ENCODE assay signal across 8 mouse cellular contexts in genomic region chr3:109027515-109027987, GRCm38 (mm10). TPM values are rescaled to one million over a fixed set of nuclear protein-coding genes. Genes with fewer than 3 reads are reported as not detected.
DNase-seq lines count a peak whose midpoint lies in the region; ATAC-seq and TF ChIP-seq lines count a peak whose summit lies in the region.

Fam102b (minus strand) TSS chr3:109027607.

- peak; percentile 67 for TF ChIP-seq CTCF in bone marrow, adult 2 months (IDR thresholded peaks at IDR 0.05; ENCODE audit: control insufficient read depth, insufficient read depth, low read length)
- no peak; the same call in 1 of the 2 replicates for TF ChIP-seq CTCF in heart, adult 2 months (IDR thresholded peaks at IDR 0.05)
- peak; percentile 76 for TF ChIP-seq CTCF in midbrain, postnatal 0 days (IDR thresholded peaks at IDR 0.05)

- peak; percentile 94 for DNase-seq in A20 (ENCODE audit: low read depth, low spot score)
- DNase-seq in embryonic facial prominence, embryonic 14.5 days (ENCODE audit: low spot score), result peak; percentile 95
- peak; percentile 96 to 97 for DNase-seq in heart, adult 2 months
- DNase-seq in kidney, adult 8-10 months, result peak; percentile 76 to 82
- peak; percentile 84 for DNase-seq in midbrain, postnatal 0 days (ENCODE audit: low spot score)
- peak; percentile 85 to 91 for DNase-seq in spleen, postnatal 10 days (ENCODE audit: low spot score in 2 of 2)

- H3K36me3 ChIP-seq in embryonic facial prominence, embryonic 14.5 days (ENCODE audit: control insufficient read depth, insufficient read depth, low read length), result no peaks in the 10 kb centered on the region
- peaks cover 20% of the 10 kb centered on the region; the same call in 1 of the 2 replicates for H3K36me3 ChIP-seq in heart, adult 2 months (ENCODE audit: control insufficient read depth, insufficient read depth, low read length)
- no peaks in the 10 kb centered on the region for H3K36me3 ChIP-seq in limb, embryonic 15.5 days
- H3K36me3 ChIP-seq in midbrain, postnatal 0 days (ENCODE audit: insufficient read depth, low read length), result no peaks in the 10 kb centered on the region

- peak; percentile 81 for ATAC-seq in embryonic facial prominence, embryonic 14.5 days (ENCODE audit: low read depth)
- peak; percentile 66 for ATAC-seq in limb, embryonic 15.5 days (ENCODE audit: insufficient number of reproducible peaks, low FRiP score, low TSS enrichment, low read depth)
- ATAC-seq in midbrain, postnatal 0 days (ENCODE audit: low FRiP score), result peak; percentile 84

- intact Hi-C loops in heart, adult 2 months (cut with DNase I), result loop anchor here (5.0 to 10.0 kb wide), 4 partner anchors 50 to 317 kb away; partner anchors contain the start of genes Prpf38b, Slc25a24 and Vav3

- H3K4me1 ChIP-seq in bone marrow, adult 2 months (ENCODE audit: control insufficient read depth, insufficient read depth, low read length), result peaks cover 2% of the 10 kb centered on the region; the same call in 1 of the 2 replicates
- peaks cover 22% of the 10 kb centered on the region for H3K4me1 ChIP-seq in embryonic facial prominence, embryonic 14.5 days (ENCODE audit: control insufficient read depth, insufficient read depth, low read length)
- H3K4me1 ChIP-seq in heart, adult 2 months (ENCODE audit: control insufficient read depth, insufficient read depth, low read length), result peaks cover 11% of the 10 kb centered on the region
- peaks cover 44% of the 10 kb centered on the region for H3K4me1 ChIP-seq in limb, embryonic 15.5 days
- H3K4me1 ChIP-seq in midbrain, postnatal 0 days (ENCODE audit: insufficient read depth, low read length), result 0 out of 2 replicates have a peak, but pooled peaks cover 3% of the 10 kb centered on the region

- TF ChIP-seq POLR2A in bone marrow, adult 2 months (IDR thresholded peaks at IDR 0.05; ENCODE audit: borderline replicate concordance, control insufficient read depth, low read depth, low read length), result peak; percentile 60; the same call in 1 of the 2 replicates
- TF ChIP-seq POLR2A in heart, adult 2 months (IDR thresholded peaks at IDR 0.05; ENCODE audit: insufficient read depth, low read depth, low read length), result peak; percentile 47; the same call in 1 of the 2 replicates

- peak within 1 kb of the TSS; percentile 73 for H3K4me2 ChIP-seq in embryonic facial prominence, embryonic 14.5 days (ENCODE audit: low read depth, low read length)
- H3K4me2 ChIP-seq in limb, embryonic 15.5 days, result peak within 1 kb of the TSS; percentile 73
- H3K4me2 ChIP-seq in midbrain, postnatal 0 days (ENCODE audit: low read depth, low read length, poor library complexity, severe bottlenecking), result peak within 1 kb of the TSS; percentile 74

- H3K9ac ChIP-seq in embryonic facial prominence, embryonic 14.5 days (ENCODE audit: low read depth, low read length), result peak within 1 kb of the TSS; percentile 78
- H3K9ac ChIP-seq in heart, adult 2 months (ENCODE audit: low read depth, low read length), result peak within 1 kb of the TSS; percentile 71
- peak within 1 kb of the TSS; percentile 79 for H3K9ac ChIP-seq in limb, embryonic 15.5 days
- H3K9ac ChIP-seq in midbrain, postnatal 0 days (replicated peaks; ENCODE audit: low read length, poor library complexity, severe bottlenecking), result peak within 1 kb of the TSS; percentile 77

- H3K27ac ChIP-seq in bone marrow, adult 2 months (ENCODE audit: control insufficient read depth, insufficient read depth, low read depth, low read length, poor library complexity), result peak within 1 kb of the TSS; percentile 86
- peak within 1 kb of the TSS; percentile 92 for H3K27ac ChIP-seq in embryonic facial prominence, embryonic 14.5 days (replicated peaks; ENCODE audit: low read depth, low read length)
- H3K27ac ChIP-seq in heart, adult 2 months, result peak within 1 kb of the TSS; percentile 78
- peak within 1 kb of the TSS; percentile 94 for H3K27ac ChIP-seq in limb, embryonic 15.5 days
- H3K27ac ChIP-seq in midbrain, postnatal 0 days (ENCODE audit: low read depth, low read length), result peak within 1 kb of the TSS; percentile 81

- 1% methylated on average over 53 of the region's 54 CpGs for WGBS in bone marrow, adult 2 months
- 0% methylated on average over 36 of the region's 54 CpGs for WGBS in embryonic facial prominence, embryonic 14.5 days
- 2% methylated on average over 48 of the region's 54 CpGs for WGBS in heart, adult 2 months
- 0% methylated on average over 46 of the region's 54 CpGs for WGBS in limb, embryonic 15.5 days
- under 1% methylated on average over 38 of the region's 54 CpGs for WGBS in midbrain, postnatal 0 days

- H3K27me3 ChIP-seq in embryonic facial prominence, embryonic 14.5 days (replicated peaks; ENCODE audit: control insufficient read depth, insufficient read depth, low read length), result no peaks in the 10 kb centered on the region
- H3K27me3 ChIP-seq in heart, adult 2 months (ENCODE audit: control insufficient read depth, insufficient read depth, low read length), result no peaks in the 10 kb centered on the region
- no peaks in the 10 kb centered on the region for H3K27me3 ChIP-seq in limb, embryonic 15.5 days
- no peaks in the 10 kb centered on the region for H3K27me3 ChIP-seq in midbrain, postnatal 0 days (ENCODE audit: insufficient read depth, low read length)

- TF ChIP-seq EP300 in heart, adult 2 months (IDR thresholded peaks at IDR 0.05; ENCODE audit: insufficient read depth, low read depth, low read length), result no peak

- no peaks in the 10 kb centered on the region for H3K79me2 ChIP-seq in heart, adult 2 months (replicated peaks; ENCODE audit: control insufficient read depth, insufficient read depth, low read length)

- peak within 1 kb of the TSS; percentile 77 for H3K4me3 ChIP-seq in bone marrow, adult 2 months (replicated peaks; ENCODE audit: control insufficient read depth, low read depth, low read length)
- H3K4me3 ChIP-seq in embryonic facial prominence, embryonic 14.5 days (ENCODE audit: low read depth, low read length), result peak within 1 kb of the TSS; percentile 48
- H3K4me3 ChIP-seq in heart, adult 2 months, result peak within 1 kb of the TSS; percentile 55
- H3K4me3 ChIP-seq in limb, embryonic 15.5 days, result peak within 1 kb of the TSS; percentile 75
- peak within 1 kb of the TSS; percentile 79 for H3K4me3 ChIP-seq in midbrain, postnatal 0 days (ENCODE audit: low read depth, low read length)

- H3K9me3 ChIP-seq in embryonic facial prominence, embryonic 14.5 days (ENCODE audit: control insufficient read depth, low read length), result no peaks in the 10 kb centered on the region
- no peaks in the 10 kb centered on the region for H3K9me3 ChIP-seq in limb, embryonic 15.5 days
- H3K9me3 ChIP-seq in midbrain, postnatal 0 days (ENCODE audit: low read length), result no peaks in the 10 kb centered on the region

RNA-seq across cellular contexts. Expression of gene Fam102b, which starts in this region (rescaled TPM):
- 3.7 and 4.3 TPM in 2 replicates for polyA plus RNA-seq in bone marrow, adult 2 months (2011; ENCODE audit: insufficient read depth, insufficient read length, low replicate concordance, missing spikeins)
- polyA plus RNA-seq in embryonic facial prominence, embryonic 14.5 days (2014; fragmentation: Nextera tagmentation; extraction: Ambion mirVana), result 16.0 and 18.0 TPM in 2 replicates
- 10 to 100 TPM; 11.2 to 12.7 TPM for total RNA-seq in heart, adult 2 months (2021)
- 4.9 and 7.7 TPM in 2 replicates for polyA plus RNA-seq in heart, adult 2 months (2012; rRNA removed)
- polyA plus RNA-seq in limb, embryonic 15.5 days (2015; fragmentation: Nextera tagmentation; extraction: Ambion mirVana), result 12.1 and 12.3 TPM in 2 replicates
- total RNA-seq in midbrain, postnatal 0 days (2014; rRNA removed), result 84.1 and 100 TPM in 2 replicates
- polyA plus RNA-seq in midbrain, postnatal 0 days (2015; fragmentation: Nextera tagmentation; extraction: Ambion mirVana), result 26.6 and 29.8 TPM in 2 replicates

Comparison
In these comparisons a context has a peak if more than half of its experiments do, and no peak if none do; other contexts are left out.
1. Peak in every context shown above with its lines: DNase-seq, ATAC-seq, H3K4me3 ChIP-seq and H3K27ac ChIP-seq.